Mouse (Mus musculus) forebrain, embryonic 16.5 days (tissue): ENCODE results near the gene Siglece. TPM values are rescaled to one million over a fixed set of nuclear protein-coding genes. Genes with fewer than 3 reads are reported as not detected.

Experiments
- ATAC-seq: fragments of 200-750 bp; cut with Nextera tagmentation; 2 replicates; pipeline ENCODE4 v1.8.0; 2017; ENCODE audit warnings: mild to moderate bottlenecking, moderate library complexity
- H3K27ac ChIP-seq: fragments of 300-500 bp; sonication (generic); 2 replicates; pipeline ENCODE4 v1.5.1; 2014; ENCODE audit warnings: low read length, control low read depth
- H3K27me3 ChIP-seq: fragments of 300-500 bp; sonication (generic); replicated peaks from 2 replicates; pipeline ENCODE4 v1.6.1; 2014; ENCODE audit warnings: low read length; ENCODE audit not compliant: control insufficient read depth, insufficient read depth
- H3K36me3 ChIP-seq: fragments of 300-500 bp; sonication (generic); 2 replicates; pipeline ENCODE4 v1.6.1; 2014; ENCODE audit not compliant: control insufficient read depth, insufficient read depth
- H3K4me1 ChIP-seq: fragments of 300-500 bp; sonication (generic); replicated peaks from 2 replicates; pipeline ENCODE4 v1.6.1; 2014; ENCODE audit warnings: low read length; ENCODE audit not compliant: control insufficient read depth, insufficient read depth
- H3K4me2 ChIP-seq: fragments of 300-500 bp; sonication (generic); 2 replicates; pipeline ENCODE4 v1.6.1; 2014; ENCODE audit warnings: mild to moderate bottlenecking, low read length, control low read depth
- H3K4me3 ChIP-seq: fragments of 300-500 bp; sonication (generic); replicated peaks from 2 replicates; pipeline ENCODE4 v1.5.1; 2014; ENCODE audit warnings: mild to moderate bottlenecking, low read length, control low read depth
- H3K9ac ChIP-seq: fragments of 300-500 bp; sonication (generic); replicated peaks from 2 replicates; pipeline ENCODE4 v1.6.1; 2014; ENCODE audit warnings: low read depth, low read length, control low read depth
- H3K9me3 ChIP-seq: fragments of 300-500 bp; sonication (generic); 2 replicates; pipeline ENCODE4 v1.6.1; 2016; ENCODE audit warnings: low read length; ENCODE audit not compliant: control insufficient read depth
- WGBS: fragments of 180-500 bp; shearing (Covaris S2); extraction: QIAGEN DNeasy Blood & Tissue Kit; methylation state at CpG from one replicate; pipeline ENCODE4 v1.1.7; 2014; 5-methylcytosine and 5-hydroxymethylcytosine counted together
- polyA plus RNA-seq: library from polyadenylated mRNA; unstranded; fragments of >200 nt; fragmentation: Nextera tagmentation; extraction: Ambion mirVana; gene quantifications from 2 replicates; pipeline ENCODE4 v1.2.1, GENCODE M21; 2015

The Siglece gene
- polyA plus RNA-seq, 1 experiment from 2014 or later = 0.29 TPM

DNA sequence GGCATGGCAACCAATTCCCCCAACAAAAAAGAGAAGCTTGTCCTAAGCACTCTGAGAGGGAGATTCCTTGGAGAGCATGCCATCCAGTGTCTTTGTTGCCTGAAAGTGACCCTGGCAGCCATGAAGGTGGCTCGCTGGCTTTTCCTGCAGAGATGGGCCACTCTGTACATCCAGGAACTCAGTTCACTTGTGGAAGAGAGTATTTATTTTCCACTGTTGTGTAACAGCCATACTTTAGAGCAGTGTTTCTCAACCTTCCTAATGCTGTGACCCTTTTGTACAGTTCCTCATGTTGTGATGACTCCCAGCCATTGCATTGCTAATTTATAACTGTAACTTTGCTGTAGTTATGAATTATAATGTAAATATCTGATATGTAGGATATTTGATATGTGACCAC, 22.8 kb downstream of the Siglece start:
- no peaks in the 10 kb centered on the region for H3K4me1 ChIP-seq
- H3K4me2 ChIP-seq = no peak overlapping the region
- no peaks in the 10 kb centered on the region for H3K36me3 ChIP-seq
- no peak overlapping the region for H3K4me3 ChIP-seq
- WGBS = 67% methylated on average over 1 of the region's 1 CpGs
- no peaks in the 10 kb centered on the region for H3K9me3 ChIP-seq
- no peak for ATAC-seq
- no peaks in the 10 kb centered on the region for H3K27me3 ChIP-seq
- H3K9ac ChIP-seq = no peak overlapping the region
- H3K27ac ChIP-seq = no peak overlapping the region

- no peak overlapping the region for H3K4me2 ChIP-seq
- H3K27me3 ChIP-seq = no peaks in the 10 kb centered on the region
- H3K4me3 ChIP-seq = no peak overlapping the region
- H3K9me3 ChIP-seq = no peaks in the 10 kb centered on the region
- no peaks in the 10 kb centered on the region for H3K36me3 ChIP-seq
- no peak overlapping the region for H3K9ac ChIP-seq
- no peaks in the 10 kb centered on the region for H3K4me1 ChIP-seq
- no peak for ATAC-seq
- 51% methylated on average over 2 of the region's 2 CpGs for WGBS
- no peak overlapping the region for H3K27ac ChIP-seq
Observed at GRCm38 (mm10) chr7:43636194-43636593, 23.8 kb downstream of the Siglece start.

DNA sequence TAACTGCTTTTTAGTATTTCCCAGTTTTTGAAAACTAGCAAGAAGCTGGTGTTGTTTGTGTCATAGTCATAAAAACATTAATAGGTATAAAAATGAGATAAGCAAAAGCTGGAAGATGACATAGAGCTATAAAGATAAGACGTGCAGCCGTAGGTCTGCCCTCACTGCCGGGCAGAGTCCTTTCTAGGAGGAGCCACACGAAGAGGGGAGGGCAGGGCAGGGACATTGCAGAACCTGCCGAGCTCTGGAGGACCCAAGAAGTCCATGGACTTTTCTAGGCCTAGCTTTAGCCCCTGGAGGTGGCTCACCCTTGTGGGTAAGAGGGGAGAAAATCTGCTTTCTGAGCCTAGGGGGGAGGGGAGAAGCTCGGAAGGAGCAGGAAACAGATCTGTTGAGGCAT, 25.5 kb downstream of the Siglece start, which contains the start of gene Ceacam18:
Gene Ceacam18 (plus strand): TSS at position 208 of the 400 bp plus-strand sequence.
- Histone ChIP-seq H3K4me1 (no peaks in the 10 kb centered on the region), H3K4me2 (no peak within 1 kb of the TSS), H3K9ac (no peak within 1 kb of the TSS), H3K27ac (no peak within 1 kb of the TSS), H3K4me3 (no peak within 1 kb of the TSS), H3K27me3 (no peaks in the 10 kb centered on the region), H3K9me3 (no peaks in the 10 kb centered on the region), H3K36me3 (no peaks in the 10 kb centered on the region)
- no peak for ATAC-seq
- 72% methylated on average over 6 of the region's 6 CpGs for WGBS

DNA sequence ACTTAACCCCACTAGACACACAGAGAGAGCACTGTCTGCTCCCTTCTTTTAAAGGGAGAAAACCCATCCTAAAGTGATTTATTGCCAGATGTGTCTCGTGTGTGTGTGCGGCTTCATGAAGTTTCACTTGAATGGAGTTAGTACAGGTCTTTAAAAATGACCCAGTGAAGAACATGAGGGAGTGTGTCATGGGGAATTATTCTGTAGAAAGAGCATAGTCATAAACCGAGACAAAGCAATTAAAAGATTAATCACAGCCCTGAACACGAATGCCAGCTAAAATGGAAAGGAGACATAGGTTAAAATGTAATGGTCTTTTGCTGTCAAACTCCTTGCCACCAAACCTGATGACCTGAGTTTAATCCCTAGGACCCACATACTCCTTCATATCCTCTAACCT, 26.0 kb downstream of the Siglece start:
- no peak overlapping the region for H3K27ac ChIP-seq
- 83% methylated on average over 4 of the region's 4 CpGs for WGBS
- no peak for ATAC-seq
- H3K9me3 ChIP-seq = no peaks in the 10 kb centered on the region
- H3K27me3 ChIP-seq = no peaks in the 10 kb centered on the region
- H3K9ac ChIP-seq = no peak overlapping the region
- no peaks in the 10 kb centered on the region for H3K36me3 ChIP-seq
- H3K4me2 ChIP-seq = no peak overlapping the region
- no peaks in the 10 kb centered on the region for H3K4me1 ChIP-seq
- no peak overlapping the region for H3K4me3 ChIP-seq

GRCm38 (mm10) chr7:43625794-43626422, 34.1 kb downstream of the Siglece start:
- Histone ChIP-seq H3K4me3 (no peak overlapping the region), H3K27ac (no peak overlapping the region), H3K4me2 (no peak overlapping the region), H3K9me3 (no peaks in the 10 kb centered on the region), H3K4me1 (no peaks in the 10 kb centered on the region), H3K27me3 (no peaks in the 10 kb centered on the region), H3K9ac (no peak overlapping the region), H3K36me3 (no peaks in the 10 kb centered on the region)
- ATAC-seq = no peak
- 81% methylated on average over 8 of the region's 8 CpGs for WGBS

GRCm38 (mm10) chr7:43625065-43625464, 34.9 kb downstream of the Siglece start:
- WGBS = 61% methylated on average over 2 of the region's 3 CpGs
- H3K4me3 ChIP-seq = no peak overlapping the region
- no peaks in the 10 kb centered on the region for H3K4me1 ChIP-seq
- H3K4me2 ChIP-seq = no peak overlapping the region
- no peak overlapping the region for H3K9ac ChIP-seq
- no peak for ATAC-seq
- H3K9me3 ChIP-seq = no peaks in the 10 kb centered on the region
- H3K27ac ChIP-seq = no peak overlapping the region
- no peaks in the 10 kb centered on the region for H3K27me3 ChIP-seq
- H3K36me3 ChIP-seq = no peaks in the 10 kb centered on the region

DNA sequence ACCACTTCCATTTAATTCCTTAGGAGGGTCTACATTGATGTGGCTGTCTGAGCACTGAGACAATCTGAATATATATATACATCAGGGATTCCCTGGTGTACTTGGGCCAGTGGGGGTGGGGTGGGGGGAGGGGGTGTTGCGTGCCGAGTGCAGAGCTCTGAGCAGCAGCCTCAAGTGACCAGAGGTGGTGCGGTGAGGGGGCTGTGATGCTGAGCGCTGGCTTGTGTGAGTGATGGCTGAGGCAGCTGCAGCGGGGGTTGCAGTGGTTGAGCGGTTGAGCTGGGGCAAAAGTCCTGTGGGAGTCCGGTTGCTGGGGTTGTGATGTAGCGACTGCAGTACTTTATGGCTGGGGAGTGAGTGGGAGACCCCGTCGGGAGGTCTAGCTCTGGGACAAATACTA, 36.1 kb downstream of the Siglece start:
- no peaks in the 10 kb centered on the region for H3K27me3 ChIP-seq
- no peak overlapping the region for H3K27ac ChIP-seq
- H3K9me3 ChIP-seq = no peaks in the 10 kb centered on the region
- ATAC-seq = no peak
- no peak overlapping the region for H3K9ac ChIP-seq
- H3K4me2 ChIP-seq = no peak overlapping the region
- no peak overlapping the region for H3K4me3 ChIP-seq
- no peaks in the 10 kb centered on the region for H3K4me1 ChIP-seq
- 15% methylated on average over 10 of the region's 10 CpGs for WGBS
- H3K36me3 ChIP-seq = no peaks in the 10 kb centered on the region

- Histone ChIP-seq H3K4me2 (no peak overlapping the region), H3K36me3 (no peaks in the 10 kb centered on the region), H3K9ac (no peak overlapping the region), H3K4me3 (no peak overlapping the region), H3K4me1 (no peaks in the 10 kb centered on the region), H3K27ac (no peak overlapping the region), H3K27me3 (no peaks in the 10 kb centered on the region), H3K9me3 (no peaks in the 10 kb centered on the region)
- ATAC-seq = no peak
- 83% methylated on average over 7 of the region's 7 CpGs for WGBS
Observed at GRCm38 (mm10) chr7:43622927-43623326, 37.0 kb downstream of the Siglece start.

- no peak for ATAC-seq
- no peaks in the 10 kb centered on the region for H3K4me1 ChIP-seq
- no peak overlapping the region for H3K27ac ChIP-seq
- no peaks in the 10 kb centered on the region for H3K9me3 ChIP-seq
- no peaks in the 10 kb centered on the region for H3K27me3 ChIP-seq
- H3K4me3 ChIP-seq = no peak overlapping the region
- H3K4me2 ChIP-seq = no peak overlapping the region
- H3K36me3 ChIP-seq = no peaks in the 10 kb centered on the region
- 91% methylated on average over 14 of the region's 14 CpGs for WGBS
- H3K9ac ChIP-seq = no peak overlapping the region
Observed at GRCm38 (mm10) chr7:43613816-43614551, 46.0 kb downstream of the Siglece start.
